Comparison of ENCODE assay signal across 27 mouse cellular contexts in the genomic region with DNA sequence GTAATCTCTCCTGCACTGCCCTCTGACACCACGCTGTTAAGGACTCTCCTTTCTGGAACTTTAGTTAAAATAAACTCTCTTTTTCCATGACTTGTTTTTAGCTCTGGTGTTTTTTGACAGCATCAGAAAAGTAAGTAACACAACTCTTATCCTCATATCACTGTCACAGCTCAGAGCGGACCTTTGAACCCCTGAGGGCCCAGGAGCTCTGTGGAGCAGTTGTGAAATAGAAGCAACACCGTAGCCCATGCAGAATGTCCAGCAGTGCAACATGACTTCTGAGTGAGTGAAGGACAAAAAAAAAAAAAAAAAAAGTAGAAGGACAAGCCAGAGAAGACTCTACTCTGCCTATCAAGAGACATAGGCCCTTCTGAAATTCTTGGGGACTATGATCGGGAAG. TPM values are rescaled to one million over a fixed set of nuclear protein-coding genes. Genes with fewer than 3 reads are reported as not detected.
DNase-seq lines count a peak whose midpoint lies in the region; ATAC-seq lines count a peak whose summit lies in the region.
"Had no signal": no experiment of that assay in that cellular context is flagged by ENCODE, and none has a peak within 500 bp of the region (broad histone marks: within the 10 kb centered on the region; RNA-seq: fewer than 3 reads in every experiment).

No protein-coding gene starts in this region.

- H3K4me3 ChIP-seq in intestine, embryonic 16.5 days (ENCODE audit: low read length) = no peak overlapping the region
- H3K4me3 ChIP-seq in liver, embryonic 13.5 days (replicated peaks) = no peak overlapping the region
- H3K4me3 ChIP-seq: embryonic facial prominence, embryonic 12.5 days; forebrain, embryonic 12.5 days; heart, embryonic 15.5 days; limb, embryonic 15.5 days had no signal

- H3K27ac ChIP-seq in intestine, embryonic 16.5 days (ENCODE audit: low read length) = peak overlapping the region; percentile 81
- peak overlapping the region; percentile 24; the same call in 1 of the 2 replicates for H3K27ac ChIP-seq in liver, embryonic 13.5 days
- H3K27ac ChIP-seq: embryonic facial prominence, embryonic 12.5 days; forebrain, embryonic 12.5 days; heart, embryonic 15.5 days; hindbrain, embryonic 14.5 days; limb, embryonic 15.5 days; macrophage had no signal

- peak; percentile 29 for DNase-seq in heart, adult 11 months
- DNase-seq in heart, postnatal 25 days (ENCODE audit: low spot score) = no peak
- DNase-seq in liver, embryonic 13.5 days = no peak
- peak; percentile 78 for DNase-seq in yolk sac, embryonic 10.5 days (ENCODE audit: low spot score)
- DNase-seq in B cell, adult 2 months = no peak
- DNase-seq: adrenal gland, postnatal 25 days; cerebellum, adult 9-11 months; gastrocnemius, postnatal 36 days; heart, postnatal 4 days; layer of hippocampus, adult 9-11 months; left cerebral cortex, postnatal 4 days; thymus, adult 2 months; thymus, postnatal 4 days had no signal

- no peaks in the 10 kb centered on the region for H3K27me3 ChIP-seq in intestine, embryonic 16.5 days (replicated peaks; ENCODE audit: control insufficient read depth, insufficient read depth, low read length)
- H3K27me3 ChIP-seq in liver, embryonic 13.5 days = no peaks in the 10 kb centered on the region
- H3K27me3 ChIP-seq: CH12.LX; embryonic facial prominence, embryonic 12.5 days; forebrain, embryonic 12.5 days; heart, embryonic 15.5 days; limb, embryonic 15.5 days had no signal

- intact Hi-C loops in heart, postnatal 25 days (cut with DNase I) = no loop called here

- WGBS in intestine, embryonic 16.5 days = 66% methylated on average over 4 of the region's 4 CpGs
- WGBS in liver, embryonic 13.5 days (ENCODE audit: insufficient replicate concordance) = 55% methylated on average over 4 of the region's 4 CpGs

- no peaks in the 10 kb centered on the region for H3K36me3 ChIP-seq in intestine, embryonic 16.5 days (ENCODE audit: control insufficient read depth, insufficient read depth, low read length)
- H3K36me3 ChIP-seq in liver, embryonic 13.5 days = no peaks in the 10 kb centered on the region
- H3K36me3 ChIP-seq: embryonic facial prominence, embryonic 12.5 days; forebrain, embryonic 12.5 days; G1E; heart, embryonic 15.5 days; limb, embryonic 15.5 days had no signal

- no peaks in the 10 kb centered on the region for H3K9me3 ChIP-seq in intestine, embryonic 16.5 days (ENCODE audit: control insufficient read depth, low read length)
- H3K9me3 ChIP-seq in liver, embryonic 13.5 days (replicated peaks) = no peaks in the 10 kb centered on the region
- H3K9me3 ChIP-seq: embryonic facial prominence, embryonic 12.5 days; forebrain, embryonic 12.5 days; G1E; heart, embryonic 15.5 days; limb, embryonic 15.5 days had no signal

- H3K9ac ChIP-seq in intestine, embryonic 16.5 days (ENCODE audit: low read depth, low read length) = no peak overlapping the region
- H3K9ac ChIP-seq in liver, embryonic 13.5 days = no peak overlapping the region
- H3K9ac ChIP-seq: embryonic facial prominence, embryonic 12.5 days; forebrain, embryonic 12.5 days; heart, embryonic 15.5 days; hindbrain, embryonic 14.5 days; limb, embryonic 15.5 days had no signal

- ATAC-seq in intestine, embryonic 16.5 days = peak; percentile 83
- peak; percentile 58; the same call in 1 of the 2 replicates for ATAC-seq in liver, embryonic 13.5 days (ENCODE audit: low read depth)
- ATAC-seq in erythroid progenitor cell, adult 5-6 weeks (replicated peaks; ENCODE audit: low FRiP score, poor library complexity, severe bottlenecking) = no peak
- ATAC-seq: inflammation-experienced regulatory T-cells, adult 6 months; lung, postnatal 0 days had no signal

- peaks cover 11% of the 10 kb centered on the region; the same call in 1 of the 2 replicates for H3K4me1 ChIP-seq in intestine, embryonic 16.5 days (ENCODE audit: control insufficient read depth, insufficient read depth, low read length)
- peaks cover 9% of the 10 kb centered on the region for H3K4me1 ChIP-seq in liver, embryonic 13.5 days (replicated peaks)
- H3K4me1 ChIP-seq: embryonic facial prominence, embryonic 12.5 days; forebrain, embryonic 12.5 days; limb, embryonic 15.5 days had no signal

- peak overlapping the region; percentile 14; the same call in 1 of the 2 replicates for H3K4me2 ChIP-seq in intestine, embryonic 16.5 days (ENCODE audit: low read depth, low read length)
- no peak overlapping the region for H3K4me2 ChIP-seq in liver, embryonic 13.5 days
- H3K4me2 ChIP-seq: embryonic facial prominence, embryonic 12.5 days; forebrain, embryonic 12.5 days; heart, embryonic 15.5 days; hindbrain, embryonic 14.5 days; limb, embryonic 15.5 days had no signal

RNA-seq across cellular contexts. Expression of a gene that starts 14.2 kb away (rescaled TPM):
- total RNA-seq in heart, postnatal 25 days (2021) = under 1 TPM; 0.17 to 0.42 TPM
- polyA plus RNA-seq in intestine, embryonic 16.5 days (2015; fragmentation: Nextera tagmentation; extraction: Ambion mirVana) = 84.0 and 108 TPM in 2 replicates
- 2.9 and 3.7 TPM in 2 replicates for polyA plus RNA-seq in liver, embryonic 13.5 days (2015; fragmentation: Nextera tagmentation; extraction: Ambion mirVana)
- not detected in 2 replicates for total RNA-seq in erythroid progenitor cell, adult 5-6 weeks (2015; ENCODE audit: low replicate concordance)
- not detected in 2 replicates for total RNA-seq in erythroid progenitor cell, adult 5-6 weeks (2017; ENCODE audit: low replicate concordance)
- total RNA-seq: CH12.LX; G1E; gastrocnemius, postnatal 36 days; midbrain, postnatal 0 days had no signal
- polyA plus RNA-seq: embryonic facial prominence, embryonic 12.5 days; forebrain, embryonic 12.5 days; G1E; inflammation-experienced regulatory T-cells, adult 6 months; macrophage; midbrain, postnatal 0 days; neural tube, embryonic 14.5 days had no signal

Comparison
In these comparisons a context has a peak if more than half of its experiments do, and no peak if none do; other contexts are left out.
1. DNase-seq: peak in heart, adult 11 months (single experiment) and yolk sac, embryonic 10.5 days (single experiment); none in heart, postnatal 25 days (single experiment), liver, embryonic 13.5 days (single experiment) and B cell, adult 2 months (0 of 2).